Mouse (Mus musculus) liver, adult (tissue): ENCODE measurements around the gene Alkbh7.

Source experiments
- GATA4 ChIP-seq: IDR thresholded peaks from 2 replicates; pipeline ENCODE4 v1.6.1; 2014; ENCODE audit warnings: mild to moderate bottlenecking, low read length; ENCODE audit not compliant: insufficient replicate concordance

The Alkbh7 gene

GRCm38 (mm10) chr17:56999968-57000609, 3.0 kb downstream of the Alkbh7 start, which contains the start of gene Pspn:
Gene Pspn, minus strand, starts transcription at chr17:57000018.
- TF ChIP-seq GATA4: no peak

GRCm38 (mm10) chr17:57001228-57001627, 4.1 kb downstream of the Alkbh7 start:
- no peak for TF ChIP-seq GATA4

GRCm38 (mm10) chr17:57003994-57004393, 6.9 kb downstream of the Alkbh7 start:
- no peak for TF ChIP-seq GATA4

- no peak for TF ChIP-seq GATA4
These were observed 10.2 kb downstream of the Alkbh7 start for GRCm38 (mm10) chr17:57007137-57007905.

GRCm38 (mm10) chr17:57010911-57011235, 13.7 kb downstream of the Alkbh7 start:
- TF ChIP-seq GATA4: no peak

GRCm38 (mm10) chr17:57011236-57012141, 14.3 kb downstream of the Alkbh7 start, which contains the start of the genes Gtf2f1 and Gm17949:
Gene Gtf2f1, minus strand, starts transcription at chr17:57011288.
Gene Gm17949, plus strand, starts transcription at chr17:57011469.
- TF ChIP-seq GATA4: no peak

GRCm38 (mm10) chr17:57012245-57012795, 15.2 kb downstream of the Alkbh7 start:
- TF ChIP-seq GATA4: no peak

- no peak for TF ChIP-seq GATA4
These were observed 22.6 kb downstream of the Alkbh7 start for GRCm38 (mm10) chr17:57019693-57020092.

- no peak for TF ChIP-seq GATA4
These were observed 23.8 kb downstream of the Alkbh7 start for GRCm38 (mm10) chr17:57020960-57021359.

- no peak for TF ChIP-seq GATA4
These were observed 30.3 kb downstream of the Alkbh7 start for GRCm38 (mm10) chr17:57027471-57027870.

- TF ChIP-seq GATA4: no peak
These were observed 32.6 kb downstream of the Alkbh7 start for GRCm38 (mm10) chr17:57029691-57030090.

GRCm38 (mm10) chr17:57030931-57031660, 34.0 kb downstream of the Alkbh7 start, which contains the start of gene Khsrp:
Gene Khsrp, minus strand, starts transcription at chr17:57031522.
- TF ChIP-seq GATA4: no peak

GRCm38 (mm10) chr17:57031661-57032420, 34.7 kb downstream of the Alkbh7 start:
- peak; percentile 48; the same call in 1 of the 2 replicates for TF ChIP-seq GATA4

- no peak for TF ChIP-seq GATA4
These were observed 35.7 kb downstream of the Alkbh7 start for GRCm38 (mm10) chr17:57032854-57033253.
